In the genomic region with DNA sequence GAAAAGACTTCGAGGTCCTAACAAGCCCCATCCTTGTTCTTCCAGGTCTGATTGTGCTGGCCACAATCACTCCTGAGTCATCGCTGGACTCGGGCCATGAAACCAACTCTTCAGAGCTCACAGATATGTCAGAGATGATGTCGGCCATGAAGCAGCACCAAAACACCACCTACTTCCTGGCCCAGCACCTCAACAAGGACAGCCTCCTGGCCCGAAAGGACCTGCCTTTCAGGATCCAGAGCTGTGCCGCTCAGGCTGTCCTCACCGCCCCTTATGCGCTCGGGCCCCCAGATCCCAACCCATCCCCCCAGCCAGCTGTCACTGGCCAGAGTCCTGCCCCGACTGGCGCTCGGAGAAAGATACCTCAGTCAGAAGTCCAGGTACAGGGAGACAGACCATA, we compare ENCODE assay signal across 15 mouse cellular contexts. TPM values are rescaled to one million over a fixed set of nuclear protein-coding genes. Genes with fewer than 3 reads are reported as not detected.
DNase-seq lines count a peak whose midpoint lies in the region; ATAC-seq and TF ChIP-seq lines count a peak whose summit lies in the region.
"Had no signal": no experiment of that assay in that cellular context is flagged by ENCODE, and none has a peak within 500 bp of the region (broad histone marks: within the 10 kb centered on the region; RNA-seq: fewer than 3 reads in every experiment).

No protein-coding gene starts in this region.

- H3K36me3 ChIP-seq in heart, embryonic 12.5 days: no peaks in the 10 kb centered on the region
- H3K36me3 ChIP-seq in limb, embryonic 10.5 days: no peaks in the 10 kb centered on the region
- H3K36me3 ChIP-seq: embryonic facial prominence, embryonic 10.5 days; heart, embryonic 13.5 days; hindbrain, embryonic 10.5 days; kidney, embryonic 15.5 days had no signal

- H3K27me3 ChIP-seq in heart, embryonic 12.5 days (replicated peaks): peaks cover 33% of the 10 kb centered on the region
- H3K27me3 ChIP-seq in limb, embryonic 10.5 days (ENCODE audit: low read depth, poor library complexity, severe bottlenecking): peaks cover 81% of the 10 kb centered on the region

- no peak overlapping the region for H3K27ac ChIP-seq in heart, embryonic 12.5 days (ENCODE audit: poor library complexity, severe bottlenecking)
- H3K27ac ChIP-seq in limb, embryonic 10.5 days: no peak overlapping the region
- no peak overlapping the region for H3K27ac ChIP-seq in layer of hippocampus, adult 2 months
- H3K27ac ChIP-seq: embryonic facial prominence, embryonic 10.5 days; heart, embryonic 13.5 days; hindbrain, embryonic 10.5 days; kidney, embryonic 15.5 days; macrophage; midbrain, embryonic 13.5 days had no signal

- 77% methylated on average over 12 of the region's 12 CpGs for WGBS in heart, embryonic 12.5 days
- 86% methylated on average over 12 of the region's 12 CpGs for WGBS in limb, embryonic 10.5 days

- H3K4me2 ChIP-seq in heart, embryonic 12.5 days: no peak overlapping the region
- H3K4me2 ChIP-seq: heart, embryonic 13.5 days; kidney, embryonic 15.5 days; midbrain, embryonic 13.5 days had no signal

- TF ChIP-seq CTCF in layer of hippocampus, adult 2 months (conservative IDR thresholded peaks at IDR 0.05): no peak

- no peak overlapping the region for H3K9ac ChIP-seq in heart, embryonic 12.5 days
- H3K9ac ChIP-seq: heart, embryonic 13.5 days; kidney, embryonic 15.5 days; midbrain, embryonic 13.5 days had no signal

- no peak overlapping the region for H3K4me3 ChIP-seq in heart, embryonic 12.5 days
- H3K4me3 ChIP-seq in limb, embryonic 10.5 days: no peak overlapping the region
- H3K4me3 ChIP-seq in layer of hippocampus, adult 2 months: no peak overlapping the region
- H3K4me3 ChIP-seq: embryonic facial prominence, embryonic 10.5 days; heart, embryonic 13.5 days; hindbrain, embryonic 10.5 days; kidney, embryonic 15.5 days; midbrain, embryonic 13.5 days had no signal

- H3K4me1 ChIP-seq in heart, embryonic 12.5 days (replicated peaks): no peaks in the 10 kb centered on the region
- no peaks in the 10 kb centered on the region for H3K4me1 ChIP-seq in limb, embryonic 10.5 days
- H3K4me1 ChIP-seq: embryonic facial prominence, embryonic 10.5 days; heart, embryonic 13.5 days; hindbrain, embryonic 10.5 days; kidney, embryonic 15.5 days; midbrain, embryonic 13.5 days had no signal

- no peak for DNase-seq in heart, postnatal 36 days
- DNase-seq in Muller cell, postnatal 12 days (ENCODE audit: inconsistent ontology term): peak; percentile 40
- DNase-seq in brain, adult 2 months (ENCODE audit: low read depth, low spot score): peak; percentile 80
- DNase-seq in cerebellum, postnatal 14 days: peak; percentile 46 to 70
- no peak for DNase-seq in limb, embryonic 10.5 days (ENCODE audit: low spot score)
- no peak for DNase-seq in layer of hippocampus, adult 2 months (ENCODE audit: low spot score in 2 of 2)
- DNase-seq: liver; lung, adult 2 months had no signal

- H3K9me3 ChIP-seq in heart, embryonic 12.5 days (replicated peaks): no peaks in the 10 kb centered on the region
- H3K9me3 ChIP-seq in limb, embryonic 10.5 days (replicated peaks): no peaks in the 10 kb centered on the region
- H3K9me3 ChIP-seq: embryonic facial prominence, embryonic 10.5 days; heart, embryonic 13.5 days; hindbrain, embryonic 10.5 days; kidney, embryonic 15.5 days; midbrain, embryonic 13.5 days had no signal

- ATAC-seq in heart, embryonic 12.5 days (ENCODE audit: insufficient number of reproducible peaks, low FRiP score): 0 out of 2 replicates have a peak, but pooled peaks have one; percentile 25
- ATAC-seq: midbrain, embryonic 13.5 days had no signal

- intact Hi-C loops in heart, postnatal 36 days (cut with DNase I): no loop called here

RNA-seq across cellular contexts. Expression of a gene that starts 25.9 kb away (rescaled TPM):
- 61.7 and 68.5 TPM in 2 replicates for polyA plus RNA-seq in heart, embryonic 12.5 days (2016; fragmentation: Nextera tagmentation; extraction: Ambion mirVana)
- total RNA-seq in heart, postnatal 36 days (2021): 10 to 100 TPM; 27.4 to 30.5 TPM
- 95.7 and 111 TPM in 2 replicates for polyA plus RNA-seq in limb, embryonic 10.5 days (2016; fragmentation: Nextera tagmentation; extraction: Ambion mirVana)
- total RNA-seq in layer of hippocampus, adult 2 months (2021): 10 to 100 TPM; 64.0 to 85.7 TPM

Comparison
In these comparisons a context has a peak if more than half of its experiments do, and no peak if none do; other contexts are left out.
1. DNase-seq: peak in Muller cell, postnatal 12 days (single experiment), brain, adult 2 months (single experiment) and cerebellum, postnatal 14 days (2 of 2); none in heart, postnatal 36 days (0 of 2), limb, embryonic 10.5 days (single experiment) and layer of hippocampus, adult 2 months (0 of 2).